Mouse (Mus musculus) ES-Bruce4 (cell line): ENCODE measurements at regions not wholly inside any gene's neighbourhood (a gene's known extent, or its start where the extent isn't known, plus 50 kb on each side); places are given as distances from the start of the nearest gene placed in this dataset.

Experiments used
- CTCF ChIP-seq: IDR thresholded peaks from one replicate; pipeline ENCODE4 v1.8.1; 2011; ENCODE audit warnings: low read depth, low read length
- EP300 ChIP-seq: IDR thresholded peaks from 2 replicates; pipeline ENCODE4 v1.6.1; 2011; ENCODE audit warnings: low read depth, low read length; ENCODE audit not compliant: insufficient read depth
- POLR2A ChIP-seq: IDR thresholded peaks from one replicate; pipeline ENCODE4 v1.8.1; 2011; ENCODE audit warnings: low read length; ENCODE audit not compliant: insufficient read depth

GRCm38 (mm10) chr13:118850708-118851107 lies 181.1 kb downstream of the Fgf10 start:
- TF ChIP-seq CTCF = no peak
- TF ChIP-seq EP300 = no peak
- no peak for TF ChIP-seq POLR2A
